Mouse (Mus musculus) limb, embryonic 11.5 days (tissue): Measurements from ENCODE around the gene Dnah17. TPM values are rescaled to one million over a fixed set of nuclear protein-coding genes. Genes with fewer than 3 reads are reported as not detected.
A peak's percentile ranks its signal among the peaks of the same experiment; 100 is the strongest.

ENCODE experiments used
- ATAC-seq: fragments of 200-750 bp; cut with Nextera tagmentation; 2 replicates; pipeline ENCODE4 v1.8.0; 2017; ENCODE audit warnings: low read depth; ENCODE audit not compliant: insufficient number of reproducible peaks, low FRiP score, low TSS enrichment
- DNase-seq: peaks from one replicate; pipeline ENCODE4 v3.0.0-alpha.2; 2015; ENCODE audit warnings: low spot score
- H3K27ac ChIP-seq: fragments of 300-500 bp; sonication (generic); replicated peaks from 2 replicates; pipeline ENCODE4 v1.5.1; 2014; ENCODE audit warnings: low read depth, mild to moderate bottlenecking, low read length
- H3K27me3 ChIP-seq: fragments of 300-500 bp; sonication (generic); 2 replicates; pipeline ENCODE4 v1.6.1; 2014; ENCODE audit warnings: mild to moderate bottlenecking, low read length, mixed read lengths; ENCODE audit not compliant: control insufficient read depth, insufficient read depth
- H3K36me3 ChIP-seq: fragments of 300-500 bp; sonication (generic); 2 replicates; pipeline ENCODE4 v1.6.1; 2014; ENCODE audit warnings: mild to moderate bottlenecking, low read length, moderate library complexity, mixed read lengths; ENCODE audit not compliant: control insufficient read depth, insufficient read depth
- H3K4me1 ChIP-seq: fragments of 300-500 bp; sonication (generic); 2 replicates; pipeline ENCODE4 v1.6.1; 2014; ENCODE audit warnings: low read length, mixed read lengths; ENCODE audit not compliant: control insufficient read depth, insufficient read depth
- H3K4me2 ChIP-seq: fragments of 300-500 bp; sonication (generic); 2 replicates; pipeline ENCODE4 v1.6.1; 2014; ENCODE audit warnings: low read depth, mild to moderate bottlenecking, moderate library complexity; ENCODE audit not compliant: severe bottlenecking
- H3K4me3 ChIP-seq: fragments of 300-500 bp; sonication (generic); 2 replicates; pipeline ENCODE4 v1.5.1; 2014; ENCODE audit warnings: low read depth, low read length
- H3K9ac ChIP-seq: fragments of 300-500 bp; sonication (generic); 2 replicates; pipeline ENCODE4 v1.6.1; 2014; ENCODE audit warnings: mild to moderate bottlenecking, low read length
- H3K9me3 ChIP-seq: fragments of 300-500 bp; sonication (generic); 2 replicates; pipeline ENCODE4 v1.6.1; 2016; ENCODE audit warnings: low read length; ENCODE audit not compliant: control insufficient read depth
- WGBS: fragments of 180-500 bp; shearing (Covaris S2); extraction: QIAGEN DNeasy Blood & Tissue Kit; methylation state at CpG from one replicate; pipeline ENCODE4 v1.1.7; 2014; 5-methylcytosine and 5-hydroxymethylcytosine counted together
- polyA plus RNA-seq: library from polyadenylated mRNA; unstranded; fragments of >200 nt; fragmentation: Nextera tagmentation; extraction: Ambion mirVana; gene quantifications from 2 replicates; pipeline ENCODE4 v1.2.1, GENCODE M21; 2014

Dnah17 gene
- polyA plus RNA-seq, 1 experiment from 2014 or later = 0.11 TPM

DNA sequence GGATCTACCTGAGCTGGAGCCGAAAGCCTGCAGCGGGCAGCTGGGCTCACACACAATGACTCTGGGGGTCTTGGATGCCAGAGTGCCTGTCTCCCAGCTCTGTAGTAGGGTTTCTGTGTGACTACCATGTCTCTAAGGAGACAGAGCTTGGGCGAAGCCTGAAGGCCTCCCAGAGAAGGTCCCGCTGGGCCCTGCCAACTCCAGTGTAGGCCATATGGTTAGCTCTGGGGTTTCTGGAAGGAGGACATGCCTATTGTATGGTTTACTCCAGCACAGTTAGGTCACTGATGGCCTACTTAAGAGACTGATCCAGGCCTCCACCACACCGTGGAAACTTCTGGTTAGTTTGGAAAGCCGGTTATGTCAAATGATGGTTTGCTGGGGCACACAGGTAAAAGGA is 7.9 kb upstream of the Dnah17 start:
- Histone ChIP-seq H3K4me3 (no peak overlapping the region), H3K36me3 (no peaks in the 10 kb centered on the region), H3K4me1 (peaks cover 6% of the 10 kb centered on the region; the same call in 1 of the 2 replicates), H3K27ac (no peak overlapping the region), H3K9ac (no peak overlapping the region), H3K9me3 (no peaks in the 10 kb centered on the region), H3K27me3 (no peaks in the 10 kb centered on the region), H3K4me2 (no peak overlapping the region)
- DNase-seq = no peak
- WGBS = 98% methylated on average over 6 of the region's 6 CpGs
- ATAC-seq = no peak

DNA sequence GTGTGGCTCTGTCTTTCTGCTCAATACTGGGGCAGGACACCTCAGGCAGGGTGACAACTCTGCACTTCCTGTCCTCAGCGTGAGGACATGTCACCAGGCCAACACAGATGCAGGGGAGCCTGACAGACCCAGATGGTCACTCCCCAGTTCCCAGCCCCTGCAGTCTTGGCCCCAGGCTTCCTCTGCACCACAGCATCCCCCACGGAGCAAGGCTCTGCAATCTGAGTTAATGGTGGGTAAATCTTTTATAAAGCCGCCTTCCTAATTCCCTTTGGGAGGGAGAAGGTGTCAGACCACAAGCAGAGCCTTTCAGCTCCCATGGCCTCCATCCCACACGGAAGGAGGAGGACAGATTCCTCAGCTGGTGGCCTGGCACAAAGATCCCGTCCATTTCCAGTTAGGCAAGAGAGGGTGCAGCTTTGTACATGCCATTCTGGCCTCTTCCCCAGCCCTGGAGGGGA is 5.8 kb upstream of the Dnah17 start:
- Histone ChIP-seq H3K4me3 (no peak overlapping the region), H3K4me2 (no peak overlapping the region), H3K27ac (no peak overlapping the region), H3K9ac (no peak overlapping the region), H3K27me3 (no peaks in the 10 kb centered on the region), H3K9me3 (no peaks in the 10 kb centered on the region), H3K4me1 (peaks cover 7% of the 10 kb centered on the region; the same call in 1 of the 2 replicates), H3K36me3 (no peaks in the 10 kb centered on the region)
- no peak for DNase-seq
- 43% methylated on average over 5 of the region's 5 CpGs for WGBS
- no peak for ATAC-seq

DNA sequence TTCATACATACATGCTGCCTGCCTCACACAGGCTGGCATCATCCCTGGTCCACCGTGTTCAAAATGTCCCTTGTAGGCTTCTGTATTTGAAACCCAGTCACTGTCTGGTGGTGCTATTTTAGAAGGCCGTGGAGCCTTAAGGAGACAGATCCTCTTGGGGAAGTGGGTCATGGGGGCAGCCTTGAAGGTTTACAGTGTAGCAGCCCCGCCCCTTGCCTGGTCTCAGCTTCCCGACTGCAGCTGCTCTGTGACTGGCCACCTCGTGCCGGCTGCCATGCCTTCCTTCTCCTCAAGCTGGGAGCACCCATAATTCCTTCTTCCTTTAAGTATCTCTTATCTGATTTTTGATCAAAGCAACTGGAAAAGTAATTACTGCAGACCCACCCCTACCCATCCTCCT is 4.8 kb upstream of the Dnah17 start:
- Histone ChIP-seq H3K4me1 (peaks cover 7% of the 10 kb centered on the region; the same call in 1 of the 2 replicates), H3K27me3 (no peaks in the 10 kb centered on the region), H3K36me3 (no peaks in the 10 kb centered on the region), H3K4me2 (no peak overlapping the region), H3K27ac (no peak overlapping the region), H3K9ac (no peak overlapping the region), H3K4me3 (no peak overlapping the region), H3K9me3 (no peaks in the 10 kb centered on the region)
- WGBS = 47% methylated on average over 6 of the region's 6 CpGs
- no peak for DNase-seq
- ATAC-seq = no peak

DNA sequence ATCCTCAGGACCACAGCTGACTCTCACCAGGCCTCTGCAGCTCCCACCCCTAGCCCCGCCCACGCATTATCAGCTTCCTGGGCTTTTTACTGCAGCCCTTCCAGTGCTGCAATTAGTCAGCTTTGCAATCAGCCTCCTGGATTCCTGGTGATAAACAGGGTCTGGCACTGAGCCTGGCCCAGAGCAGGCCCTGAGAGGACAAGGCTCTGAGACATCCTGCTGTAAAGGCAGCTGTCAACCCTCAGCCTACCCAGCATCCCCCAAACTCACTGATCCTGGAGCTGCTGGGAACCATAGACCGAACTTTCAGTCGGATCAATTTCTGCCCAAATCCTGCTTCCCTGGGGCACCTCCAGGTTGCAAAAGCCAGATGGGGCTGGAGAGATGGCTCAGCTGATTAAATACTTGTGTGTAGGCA is 3.3 kb upstream of the Dnah17 start:
- Histone ChIP-seq H3K4me1 (peaks cover 7% of the 10 kb centered on the region; the same call in 1 of the 2 replicates), H3K4me2 (no peak overlapping the region), H3K27me3 (no peaks in the 10 kb centered on the region), H3K9me3 (no peaks in the 10 kb centered on the region), H3K4me3 (no peak overlapping the region), H3K27ac (no peak overlapping the region), H3K9ac (no peak overlapping the region), H3K36me3 (no peaks in the 10 kb centered on the region)
- DNase-seq (peak; percentile 66), ATAC-seq (no peak)
- WGBS = 17% methylated on average over 4 of the region's 4 CpGs

DNA sequence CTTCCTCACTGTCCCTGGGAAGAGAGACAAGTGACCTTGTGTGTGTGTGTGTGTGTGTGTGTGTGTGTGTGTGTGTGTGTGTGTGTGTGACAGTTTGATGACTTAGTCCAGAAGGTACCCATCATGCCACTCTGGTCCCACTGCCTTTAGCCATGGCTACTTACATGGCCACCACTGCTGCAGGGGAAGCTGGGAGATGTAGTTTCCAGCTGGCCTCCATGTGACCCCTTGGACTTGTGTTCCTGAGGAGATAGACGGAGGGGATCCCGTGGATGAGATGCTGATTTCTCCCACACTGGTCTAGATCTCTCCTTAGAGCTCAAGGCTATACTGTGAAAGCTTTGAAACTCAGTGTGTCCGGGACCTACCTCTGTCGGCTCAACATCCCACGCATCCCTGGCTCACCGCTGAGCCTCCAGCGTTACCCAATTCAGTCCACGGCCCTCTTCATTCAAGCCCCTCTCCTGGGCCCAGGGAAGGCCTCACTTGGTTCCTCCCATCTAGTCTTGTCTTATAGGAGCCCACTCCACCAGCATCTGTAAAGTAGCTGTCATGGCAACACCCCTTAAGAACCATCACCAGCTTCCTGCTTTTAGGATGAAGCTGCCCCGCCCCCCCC is 2.8 kb upstream of the Dnah17 start:
- no peak overlapping the region for H3K4me3 ChIP-seq
- H3K36me3 ChIP-seq = no peaks in the 10 kb centered on the region
- no peak overlapping the region for H3K27ac ChIP-seq
- no peaks in the 10 kb centered on the region for H3K9me3 ChIP-seq
- DNase-seq (no peak), ATAC-seq (no peak)
- no peaks in the 10 kb centered on the region for H3K27me3 ChIP-seq
- no peak overlapping the region for H3K4me2 ChIP-seq
- peaks cover 7% of the 10 kb centered on the region; the same call in 1 of the 2 replicates for H3K4me1 ChIP-seq
- no peak overlapping the region for H3K9ac ChIP-seq
- WGBS = 51% methylated on average over 9 of the region's 9 CpGs

DNA sequence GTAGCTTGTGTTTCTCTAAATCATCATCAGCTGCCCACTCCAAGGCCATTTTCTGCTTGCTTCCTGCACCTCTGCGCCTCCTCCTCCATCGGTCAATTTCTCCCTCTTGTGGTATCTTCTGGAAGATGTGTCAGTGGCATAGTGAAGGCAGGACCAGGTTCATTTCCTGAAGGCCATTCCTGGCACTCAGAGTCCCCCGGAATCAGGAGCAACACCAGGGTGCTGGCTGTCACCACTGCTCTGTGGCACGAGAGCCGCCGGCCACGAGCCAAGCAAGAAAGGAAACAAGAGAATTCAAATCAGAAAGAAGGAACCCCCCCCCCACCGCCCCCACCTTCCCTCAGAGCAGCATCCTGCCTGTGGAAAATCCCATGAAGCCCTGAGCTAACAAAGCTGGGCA is 1.7 kb upstream of the Dnah17 start:
- H3K4me1 ChIP-seq = peaks cover 7% of the 10 kb centered on the region; the same call in 1 of the 2 replicates
- no peak for DNase-seq
- no peaks in the 10 kb centered on the region for H3K27me3 ChIP-seq
- H3K36me3 ChIP-seq = no peaks in the 10 kb centered on the region
- no peak overlapping the region for H3K4me2 ChIP-seq
- no peak for ATAC-seq
- H3K4me3 ChIP-seq = no peak overlapping the region
- no peaks in the 10 kb centered on the region for H3K9me3 ChIP-seq
- no peak overlapping the region for H3K9ac ChIP-seq
- 92% methylated on average over 8 of the region's 8 CpGs for WGBS
- no peak overlapping the region for H3K27ac ChIP-seq

DNA sequence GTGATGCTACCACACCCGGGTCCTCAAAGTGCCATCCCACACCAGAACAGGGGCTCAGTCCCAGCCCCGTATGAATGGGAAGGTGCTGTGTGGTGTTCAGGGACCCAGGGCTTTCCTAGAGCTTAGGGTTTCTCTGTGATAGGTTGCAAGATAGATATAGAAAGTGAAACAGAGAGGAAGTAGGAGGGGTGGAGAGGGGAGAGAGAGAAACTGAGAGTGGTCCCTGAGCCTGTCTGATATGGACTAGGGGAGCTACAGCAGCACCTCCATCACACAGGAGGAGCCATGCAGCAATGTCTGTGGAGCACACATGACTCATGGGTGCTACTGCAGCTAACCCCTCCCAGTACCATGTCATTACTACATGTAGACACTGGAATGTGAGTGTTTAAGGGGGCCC is 622 bp downstream of the Dnah17 start:
- no peak for DNase-seq
- no peak for ATAC-seq
- Histone ChIP-seq H3K27me3 (no peaks in the 10 kb centered on the region), H3K36me3 (no peaks in the 10 kb centered on the region), H3K9me3 (no peaks in the 10 kb centered on the region), H3K27ac (no peak overlapping the region), H3K4me2 (no peak overlapping the region), H3K9ac (peak overlapping the region; percentile 30; the same call in 1 of the 2 replicates), H3K4me3 (no peak overlapping the region), H3K4me1 (peaks cover 7% of the 10 kb centered on the region; the same call in 1 of the 2 replicates)
- WGBS = 91% methylated on average over 2 of the region's 2 CpGs

DNA sequence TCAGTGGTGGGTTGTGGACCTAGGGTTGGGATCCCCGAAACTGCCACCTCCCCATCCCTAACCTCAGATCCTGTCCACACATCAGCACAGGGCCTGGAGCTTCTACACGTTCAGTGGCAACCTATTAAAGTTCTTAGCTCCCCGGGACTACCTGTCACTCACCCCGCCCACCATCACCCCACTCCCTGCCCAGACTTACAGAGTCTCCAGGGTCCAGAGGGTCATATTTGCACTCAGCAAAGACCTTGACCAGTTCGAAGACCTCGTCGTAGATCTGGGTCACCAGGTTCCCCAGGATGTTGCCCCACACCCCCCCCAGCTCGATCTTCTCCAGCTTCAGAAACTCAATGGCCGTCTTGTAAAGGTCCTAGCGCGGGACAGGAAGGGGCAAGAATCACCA is 8.8 kb downstream of the Dnah17 start:
- H3K4me2 ChIP-seq = no peak overlapping the region
- no peak overlapping the region for H3K9ac ChIP-seq
- no peak overlapping the region for H3K4me3 ChIP-seq
- no peaks in the 10 kb centered on the region for H3K36me3 ChIP-seq
- H3K27me3 ChIP-seq = no peaks in the 10 kb centered on the region
- WGBS = 87% methylated on average over 11 of the region's 11 CpGs
- H3K9me3 ChIP-seq = no peaks in the 10 kb centered on the region
- ATAC-seq (no peak), DNase-seq (no peak)
- no peak overlapping the region for H3K27ac ChIP-seq
- no peaks in the 10 kb centered on the region for H3K4me1 ChIP-seq

DNA sequence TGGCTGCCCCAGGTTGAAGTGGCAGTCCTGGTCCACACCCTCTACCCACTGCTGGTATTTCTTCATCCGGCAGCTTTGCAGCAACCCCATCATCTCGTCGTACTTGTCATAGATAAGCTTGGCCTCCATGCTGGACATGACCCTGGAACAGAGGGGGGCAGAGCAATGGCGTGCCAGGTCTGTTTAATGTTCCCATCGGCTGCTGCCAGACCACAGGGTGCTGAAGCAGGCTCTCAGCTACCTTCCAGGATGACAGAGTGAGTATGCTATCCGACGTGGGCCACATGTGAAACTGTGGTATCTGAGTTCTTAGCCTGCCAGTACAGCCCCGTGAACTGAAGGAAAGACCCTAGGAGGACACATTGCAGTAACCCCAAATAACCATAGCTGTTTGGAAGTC is 11.7 kb downstream of the Dnah17 start:
- WGBS = 81% methylated on average over 8 of the region's 8 CpGs
- DNase-seq (no peak), ATAC-seq (no peak)
- no peaks in the 10 kb centered on the region for H3K9me3 ChIP-seq
- no peak overlapping the region for H3K27ac ChIP-seq
- no peak overlapping the region for H3K9ac ChIP-seq
- no peaks in the 10 kb centered on the region for H3K27me3 ChIP-seq
- no peak overlapping the region for H3K4me3 ChIP-seq
- H3K4me2 ChIP-seq = no peak overlapping the region
- no peaks in the 10 kb centered on the region for H3K4me1 ChIP-seq
- H3K36me3 ChIP-seq = no peaks in the 10 kb centered on the region
